Mouse (Mus musculus): ENCODE results near the gene Ociad1. TPM values are rescaled to one million over a fixed set of nuclear protein-coding genes. Genes with fewer than 3 reads are reported as not detected.

The Ociad1 gene
- polyA plus RNA-seq, 1 experiment from 2014 or later = 323 TPM

DNA sequence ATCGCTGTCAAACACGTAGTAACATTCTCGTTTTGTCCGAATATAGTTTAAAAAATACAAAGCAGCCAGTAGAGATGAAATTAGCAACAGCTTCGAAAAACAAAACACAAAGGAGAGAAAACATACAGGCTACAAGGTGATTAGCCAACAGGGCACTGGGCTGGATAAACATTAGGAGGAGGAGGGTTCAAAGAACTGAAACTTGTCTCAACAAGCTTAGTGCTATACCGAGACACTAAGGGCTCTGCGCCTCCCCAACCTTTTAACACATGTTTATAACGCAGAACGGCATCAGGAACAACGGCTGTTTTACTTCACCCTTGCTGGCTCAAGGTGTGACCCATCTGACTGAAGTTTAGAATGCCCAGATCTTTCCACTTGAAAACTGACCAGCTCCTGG is 13.4 kb upstream of the Ociad1 start:
- Histone ChIP-seq H3K4me2 (ENCODE audit: low read length) (no peak overlapping the region), H3K4me1 (replicated peaks; ENCODE audit: control insufficient read depth, insufficient read depth, low read length) (0 out of 2 replicates have a peak, but pooled peaks cover 4% of the 10 kb centered on the region), H3K36me3 (ENCODE audit: control insufficient read depth, insufficient read depth) (no peaks in the 10 kb centered on the region), H3K27ac (ENCODE audit: low read length) (no peak overlapping the region), H3K27me3 (replicated peaks; ENCODE audit: control insufficient read depth, insufficient read depth, low read length) (no peaks in the 10 kb centered on the region), H3K4me3 (replicated peaks; ENCODE audit: low read length) (no peak overlapping the region), H3K9me3 (ENCODE audit: control insufficient read depth, low read length) (no peaks in the 10 kb centered on the region), H3K9ac (replicated peaks; ENCODE audit: low read depth, low read length) (no peak overlapping the region)
- WGBS = 71% methylated on average over 10 of the region's 10 CpGs
- ATAC-seq = no peak

DNA sequence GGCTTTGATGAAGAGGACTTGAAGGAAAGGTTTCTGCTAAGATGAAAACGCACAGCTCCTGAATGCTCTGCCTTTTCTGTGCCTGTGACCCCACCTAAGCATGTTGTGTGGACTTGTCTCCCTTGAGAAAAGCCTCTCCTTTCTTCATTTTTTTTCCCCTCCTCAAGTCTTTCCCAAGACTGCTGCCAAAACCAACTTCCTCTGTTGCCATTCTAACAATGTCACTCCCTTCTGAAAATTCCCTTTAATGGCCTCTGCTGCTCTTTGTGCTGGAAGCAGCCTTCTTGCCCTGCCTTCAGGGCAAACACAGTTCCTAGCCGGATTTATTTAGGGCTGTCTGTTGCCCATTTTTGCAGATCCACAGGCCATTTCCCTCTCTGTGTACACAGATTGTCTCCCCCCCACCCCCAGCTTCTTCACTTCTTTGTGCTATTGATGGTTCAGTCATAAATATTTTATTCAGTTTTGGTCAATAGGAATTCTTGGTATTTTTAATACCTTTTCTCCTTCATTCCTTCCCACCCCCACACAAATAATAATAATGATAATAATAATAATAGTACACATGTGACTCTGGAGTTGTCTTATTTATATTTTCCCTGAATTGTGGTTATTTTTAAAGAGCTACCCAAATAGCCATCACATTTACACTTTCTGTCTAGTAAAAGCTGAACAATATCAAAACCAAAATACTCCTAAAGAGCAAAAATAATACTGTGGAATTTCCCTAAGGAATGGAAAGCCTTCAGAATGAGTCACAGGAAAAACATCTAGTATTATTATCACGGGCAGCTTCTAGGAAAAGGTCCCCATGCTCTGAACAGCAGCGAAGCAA is 12.6 kb upstream of the Ociad1 start:
- WGBS = 40% methylated on average over 4 of the region's 4 CpGs
- Histone ChIP-seq H3K27me3 (replicated peaks; ENCODE audit: control insufficient read depth, insufficient read depth, low read length) (no peaks in the 10 kb centered on the region), H3K9ac (replicated peaks; ENCODE audit: low read depth, low read length) (no peak overlapping the region), H3K36me3 (ENCODE audit: control insufficient read depth, insufficient read depth) (no peaks in the 10 kb centered on the region), H3K4me1 (replicated peaks; ENCODE audit: control insufficient read depth, insufficient read depth, low read length) (0 out of 2 replicates have a peak, but pooled peaks cover 4% of the 10 kb centered on the region), H3K4me2 (ENCODE audit: low read length) (no peak overlapping the region), H3K27ac (ENCODE audit: low read length) (no peak overlapping the region), H3K4me3 (replicated peaks; ENCODE audit: low read length) (no peak overlapping the region), H3K9me3 (ENCODE audit: control insufficient read depth, low read length) (no peaks in the 10 kb centered on the region)
- ATAC-seq = no peak

GRCm38 (mm10) chr5:73280567-73280850 is 12.1 kb upstream of the Ociad1 start:
- Histone ChIP-seq H3K4me2 (ENCODE audit: low read length) (no peak overlapping the region), H3K27ac (ENCODE audit: low read length) (no peak overlapping the region), H3K27me3 (replicated peaks; ENCODE audit: control insufficient read depth, insufficient read depth, low read length) (no peaks in the 10 kb centered on the region), H3K4me1 (replicated peaks; ENCODE audit: control insufficient read depth, insufficient read depth, low read length) (0 out of 2 replicates have a peak, but pooled peaks cover 4% of the 10 kb centered on the region), H3K4me3 (replicated peaks; ENCODE audit: low read length) (no peak overlapping the region), H3K36me3 (ENCODE audit: control insufficient read depth, insufficient read depth) (no peaks in the 10 kb centered on the region), H3K9ac (replicated peaks; ENCODE audit: low read depth, low read length) (no peak overlapping the region), H3K9me3 (ENCODE audit: control insufficient read depth, low read length) (no peaks in the 10 kb centered on the region)
- WGBS = 71% methylated on average over 4 of the region's 4 CpGs
- ATAC-seq = no peak

DNA sequence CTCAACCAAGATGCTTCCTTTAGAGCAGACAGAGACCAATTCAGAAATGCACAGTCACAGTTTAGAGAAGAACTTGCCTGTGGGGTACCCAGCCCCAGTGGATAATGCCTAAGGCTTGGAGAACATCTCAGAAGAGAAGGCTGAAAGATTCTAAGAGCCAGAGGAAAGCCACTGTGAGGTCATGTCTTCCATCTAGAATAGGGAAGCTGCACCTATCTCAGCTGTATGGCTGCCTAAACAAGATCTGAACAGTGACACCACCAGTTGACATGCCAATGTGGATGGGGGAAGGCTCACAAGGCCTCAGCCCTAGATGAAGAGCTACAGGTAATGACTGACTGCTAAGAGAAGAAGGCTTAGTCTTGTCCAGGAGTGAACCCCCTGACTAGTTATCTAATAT is 8.5 kb upstream of the Ociad1 start:
- no peak for ATAC-seq
- no peaks in the 10 kb centered on the region for H3K27me3 ChIP-seq (replicated peaks; ENCODE audit: control insufficient read depth, insufficient read depth, low read length)

GRCm38 (mm10) chr5:73285470-73285978 is 7.1 kb upstream of the Ociad1 start:
- no peak overlapping the region for H3K27ac ChIP-seq (ENCODE audit: low read length)
- 84% methylated on average over 3 of the region's 3 CpGs for WGBS

More for the DNA sequence above, 8.5 kb upstream of the Ociad1 start:
- H3K27ac ChIP-seq (ENCODE audit: low read length) = no peak overlapping the region
- no peak overlapping the region for H3K4me2 ChIP-seq (ENCODE audit: low read length)
- no peak overlapping the region for H3K9ac ChIP-seq (replicated peaks; ENCODE audit: low read depth, low read length)
- no peak overlapping the region for H3K4me3 ChIP-seq (replicated peaks; ENCODE audit: low read length)
- H3K4me1 ChIP-seq (replicated peaks; ENCODE audit: control insufficient read depth, insufficient read depth, low read length) = 0 out of 2 replicates have a peak, but pooled peaks cover 4% of the 10 kb centered on the region
- H3K36me3 ChIP-seq (ENCODE audit: control insufficient read depth, insufficient read depth) = no peaks in the 10 kb centered on the region
- no peaks in the 10 kb centered on the region for H3K9me3 ChIP-seq (ENCODE audit: control insufficient read depth, low read length)

GRCm38 (mm10) chr5:73286603-73287002 is 6.0 kb upstream of the Ociad1 start:
- no peaks in the 10 kb centered on the region for H3K36me3 ChIP-seq (ENCODE audit: control insufficient read depth, insufficient read depth)
- H3K27me3 ChIP-seq (replicated peaks; ENCODE audit: control insufficient read depth, insufficient read depth, low read length) = no peaks in the 10 kb centered on the region
- ATAC-seq = no peak
- H3K27ac ChIP-seq (ENCODE audit: low read length) = no peak overlapping the region
- H3K4me3 ChIP-seq (replicated peaks; ENCODE audit: low read length) = no peak overlapping the region
- no peak overlapping the region for H3K9ac ChIP-seq (replicated peaks; ENCODE audit: low read depth, low read length)
- no peaks in the 10 kb centered on the region for H3K4me1 ChIP-seq (replicated peaks; ENCODE audit: control insufficient read depth, insufficient read depth, low read length)
- no peak overlapping the region for H3K4me2 ChIP-seq (ENCODE audit: low read length)
- H3K9me3 ChIP-seq (ENCODE audit: control insufficient read depth, low read length) = no peaks in the 10 kb centered on the region
- 82% methylated on average over 5 of the region's 5 CpGs for WGBS

More at GRCm38 (mm10) chr5:73285470-73285978, 7.1 kb upstream of the Ociad1 start:
- no peaks in the 10 kb centered on the region for H3K4me1 ChIP-seq (replicated peaks; ENCODE audit: control insufficient read depth, insufficient read depth, low read length)
- no peak overlapping the region for H3K4me2 ChIP-seq (ENCODE audit: low read length)
- no peak overlapping the region for H3K9ac ChIP-seq (replicated peaks; ENCODE audit: low read depth, low read length)
- ATAC-seq = no peak
- no peaks in the 10 kb centered on the region for H3K9me3 ChIP-seq (ENCODE audit: control insufficient read depth, low read length)
- no peaks in the 10 kb centered on the region for H3K36me3 ChIP-seq (ENCODE audit: control insufficient read depth, insufficient read depth)
- no peak overlapping the region for H3K4me3 ChIP-seq (replicated peaks; ENCODE audit: low read length)
- no peaks in the 10 kb centered on the region for H3K27me3 ChIP-seq (replicated peaks; ENCODE audit: control insufficient read depth, insufficient read depth, low read length)

GRCm38 (mm10) chr5:73289900-73290299 is 2.7 kb upstream of the Ociad1 start:
- H3K4me2 ChIP-seq (ENCODE audit: low read length) = no peak overlapping the region
- H3K27me3 ChIP-seq (replicated peaks; ENCODE audit: control insufficient read depth, insufficient read depth, low read length) = no peaks in the 10 kb centered on the region
- WGBS = 58% methylated on average over 2 of the region's 2 CpGs
- H3K36me3 ChIP-seq (ENCODE audit: control insufficient read depth, insufficient read depth) = peaks cover under 1% of the 10 kb centered on the region; the same call in 1 of the 2 replicates
- no peak overlapping the region for H3K4me3 ChIP-seq (replicated peaks; ENCODE audit: low read length)
- no peak overlapping the region for H3K27ac ChIP-seq (ENCODE audit: low read length)
- no peak overlapping the region for H3K9ac ChIP-seq (replicated peaks; ENCODE audit: low read depth, low read length)
- H3K4me1 ChIP-seq (replicated peaks; ENCODE audit: control insufficient read depth, insufficient read depth, low read length) = peaks cover 11% of the 10 kb centered on the region
- no peaks in the 10 kb centered on the region for H3K9me3 ChIP-seq (ENCODE audit: control insufficient read depth, low read length)
- ATAC-seq = no peak

GRCm38 (mm10) chr5:73293458-73293827 is 859 bp downstream of the Ociad1 start:
- Histone ChIP-seq H3K9me3 (ENCODE audit: control insufficient read depth, low read length) (no peaks in the 10 kb centered on the region), H3K4me2 (ENCODE audit: low read length) (peak overlapping the region; percentile 66), H3K4me1 (replicated peaks; ENCODE audit: control insufficient read depth, insufficient read depth, low read length) (peaks cover 15% of the 10 kb centered on the region), H3K9ac (replicated peaks; ENCODE audit: low read depth, low read length) (peak overlapping the region; percentile 91), H3K4me3 (replicated peaks; ENCODE audit: low read length) (peak overlapping the region; percentile 93), H3K27ac (ENCODE audit: low read length) (no peak overlapping the region), H3K27me3 (replicated peaks; ENCODE audit: control insufficient read depth, insufficient read depth, low read length) (no peaks in the 10 kb centered on the region), H3K36me3 (ENCODE audit: control insufficient read depth, insufficient read depth) (peaks cover 14% of the 10 kb centered on the region; the same call in 1 of the 2 replicates)
- no peak for ATAC-seq
- 9% methylated on average over 8 of the region's 8 CpGs for whole genome bisulfite sequencing

- no peak overlapping the region for H3K27ac ChIP-seq (ENCODE audit: low read length)
- no peak overlapping the region for H3K4me3 ChIP-seq (replicated peaks; ENCODE audit: low read length)
- 95% methylated on average over 7 of the region's 7 CpGs for WGBS
- H3K9me3 ChIP-seq (ENCODE audit: control insufficient read depth, low read length) = no peaks in the 10 kb centered on the region
- peaks cover 15% of the 10 kb centered on the region for H3K4me1 ChIP-seq (replicated peaks; ENCODE audit: control insufficient read depth, insufficient read depth, low read length)
- no peak overlapping the region for H3K4me2 ChIP-seq (ENCODE audit: low read length)
- ATAC-seq = no peak
- no peak overlapping the region for H3K9ac ChIP-seq (replicated peaks; ENCODE audit: low read depth, low read length)
- H3K27me3 ChIP-seq (replicated peaks; ENCODE audit: control insufficient read depth, insufficient read depth, low read length) = no peaks in the 10 kb centered on the region
- peaks cover 14% of the 10 kb centered on the region; the same call in 1 of the 2 replicates for H3K36me3 ChIP-seq (ENCODE audit: control insufficient read depth, insufficient read depth)
These were observed 2.4 kb downstream of the Ociad1 start for GRCm38 (mm10) chr5:73295016-73295415.
